Mouse (Mus musculus) neural tube, embryonic 10.5 days (tissue): Measurements from ENCODE around the gene Gkn1.

Source experiments
- DNase-seq: peaks from one replicate; pipeline ENCODE4 v3.0.0-alpha.2; 2017; ENCODE audit warnings: low spot score; ENCODE audit errors: extremely low spot score

Gkn1 gene

DNA sequence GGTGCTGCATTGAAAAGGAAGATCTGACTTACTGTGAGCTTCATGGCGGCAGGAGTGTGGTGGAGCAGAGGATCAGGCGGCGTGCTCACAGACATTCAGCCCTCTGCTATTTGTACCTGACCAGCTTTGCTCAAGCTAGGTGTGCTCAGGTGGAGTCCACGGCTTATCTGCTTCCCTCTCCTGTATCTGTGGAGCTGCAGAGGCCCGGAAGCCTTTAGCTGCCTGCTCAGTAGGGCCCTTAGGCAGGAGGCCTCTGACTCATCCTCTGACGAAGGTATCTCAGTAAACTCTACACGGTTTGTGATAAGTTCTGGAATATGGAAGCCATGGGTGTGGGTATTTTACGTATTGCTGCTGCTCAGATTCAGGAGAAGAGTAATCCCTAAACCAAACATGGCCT is at the start of gene Gkn1:
Gkn1 (minus strand) TSS at position 114 of the 400 bp plus-strand sequence.
- DNase-seq: no peak

DNA sequence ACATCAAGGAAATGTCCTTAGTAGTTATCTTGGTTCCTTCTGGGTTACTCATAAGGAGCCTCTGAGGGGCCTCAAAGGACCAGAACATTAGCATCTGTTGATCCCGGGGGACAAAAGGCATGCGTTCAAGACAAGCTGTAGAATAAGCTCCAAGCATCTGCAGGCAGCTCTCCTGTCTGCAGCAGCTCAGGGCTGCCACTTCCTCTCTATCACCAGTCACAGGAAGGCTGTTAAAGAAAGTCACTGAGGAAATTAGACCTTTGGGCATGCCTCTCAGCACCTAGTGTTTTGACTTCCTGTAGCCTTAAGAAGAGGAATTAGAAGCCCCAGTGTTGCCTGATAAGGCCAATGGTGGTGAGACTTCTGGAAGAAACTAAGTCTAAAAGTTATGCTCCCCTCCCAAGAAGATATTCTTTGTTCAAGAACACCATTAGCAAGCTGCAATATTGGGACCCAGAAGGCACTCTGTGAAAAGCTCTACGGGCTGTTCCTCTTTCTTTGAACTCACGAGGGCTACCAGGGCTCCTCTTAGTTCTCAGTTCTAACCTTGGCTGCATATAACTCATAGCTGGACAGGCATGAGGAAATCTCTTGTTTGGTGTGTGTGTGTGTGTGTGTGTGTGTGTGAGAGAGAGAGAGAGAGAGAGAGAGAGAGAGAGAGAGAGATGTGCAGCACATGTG is 49.3 kb upstream of the Gkn1 start:
- no peak for DNase-seq

DNA sequence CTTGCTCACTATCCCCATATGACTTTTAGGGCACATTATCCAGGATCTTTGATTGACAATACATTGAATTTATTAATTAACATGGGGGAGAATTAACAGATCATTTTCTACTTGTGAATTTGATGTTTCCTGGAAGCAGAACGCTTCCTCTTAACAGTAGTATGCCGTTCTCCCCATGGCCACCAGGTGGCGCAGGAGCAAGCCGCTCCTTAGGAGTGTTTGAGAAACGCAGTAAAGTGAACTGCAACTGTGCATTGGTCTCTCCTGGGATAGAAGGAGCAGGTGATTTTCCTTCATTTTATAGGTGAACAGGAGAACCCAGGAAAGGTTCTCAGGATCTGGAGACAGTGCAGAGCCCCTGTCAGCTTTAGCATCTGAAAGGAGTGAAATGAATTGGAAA is 48.4 kb upstream of the Gkn1 start:
- DNase-seq: peak; percentile 82

GRCm38 (mm10) chr6:87394783-87395182 is 44.0 kb upstream of the Gkn1 start:
- no peak for DNase-seq

GRCm38 (mm10) chr6:87393466-87394205 is 42.9 kb upstream of the Gkn1 start:
- no peak for DNase-seq

DNA sequence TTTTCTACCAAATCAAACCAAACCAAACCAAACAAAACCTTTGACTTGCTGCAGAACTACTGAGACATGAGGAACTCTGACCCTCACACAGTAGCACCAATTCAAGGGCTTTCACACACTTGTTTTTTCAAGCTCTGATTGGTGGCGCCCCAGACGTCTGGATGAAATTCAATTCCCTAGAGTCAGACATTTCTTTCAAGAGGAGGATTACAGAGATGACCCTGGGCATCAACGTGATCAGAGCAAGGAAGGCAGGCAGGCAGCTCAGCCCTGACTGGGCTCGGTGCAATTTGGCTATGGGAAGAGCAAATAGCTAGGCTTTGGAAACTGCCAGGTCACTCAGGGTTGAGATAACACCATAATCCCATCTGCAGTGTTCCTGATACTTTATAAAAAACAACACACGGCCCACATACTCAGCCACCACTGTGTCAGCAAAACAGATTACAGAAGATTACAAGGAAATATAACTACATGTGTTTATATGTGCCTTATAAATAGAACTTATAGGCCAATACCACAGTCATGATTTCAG is 38.8 kb upstream of the Gkn1 start:
- no peak for DNase-seq

- DNase-seq: no peak
These were observed 38.1 kb upstream of the Gkn1 start, which contains the start of gene Gkn3 for GRCm38 (mm10) chr6:87388877-87389276. Gkn3 (minus strand) TSS chr6:87388935.

GRCm38 (mm10) chr6:87386681-87387080 is 35.9 kb upstream of the Gkn1 start:
- DNase-seq: no peak

DNA sequence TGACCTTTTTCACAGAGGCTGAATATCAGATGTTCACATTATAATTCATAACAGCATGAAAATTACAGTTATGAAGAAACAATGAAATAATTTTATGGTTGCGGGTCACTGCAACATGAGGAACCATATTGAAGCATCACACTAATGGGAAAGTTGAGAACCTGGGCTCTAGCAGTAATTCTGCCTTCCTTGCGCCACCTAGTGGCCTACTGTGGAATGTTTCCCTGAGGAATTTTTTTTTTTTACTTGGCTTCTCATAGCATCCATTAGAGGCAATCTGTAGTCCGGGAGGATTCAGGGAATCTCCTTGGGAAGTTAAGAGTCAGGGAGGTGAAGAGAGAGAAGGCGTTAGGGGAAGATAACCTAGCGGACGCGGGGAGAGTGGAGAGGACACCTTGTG is 35.5 kb upstream of the Gkn1 start:
- peak; percentile 69 for DNase-seq

DNA sequence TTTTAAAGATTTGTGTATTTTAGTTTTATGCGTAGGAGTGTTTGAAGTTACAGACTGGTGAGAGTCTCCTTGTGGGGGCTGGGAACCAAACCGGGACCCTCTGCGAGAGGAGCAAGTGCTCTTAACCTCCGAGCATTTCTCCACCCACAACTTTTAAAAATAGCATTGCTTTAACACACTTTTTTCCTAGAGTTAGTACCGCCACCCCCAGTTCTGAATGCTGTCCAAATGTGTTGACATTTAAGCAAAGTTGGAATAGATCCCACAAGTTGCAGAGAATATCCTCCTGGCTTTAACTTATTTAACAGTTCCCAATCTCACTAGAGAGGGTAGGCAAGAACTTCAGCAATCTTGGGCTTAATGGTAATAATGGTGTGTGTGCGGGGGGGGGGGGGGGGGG is 34.0 kb upstream of the Gkn1 start:
- DNase-seq: no peak

GRCm38 (mm10) chr6:87383926-87384691 is 33.4 kb upstream of the Gkn1 start:
- DNase-seq: no peak

GRCm38 (mm10) chr6:87373057-87373456 is 22.3 kb upstream of the Gkn1 start, which contains the start of gene Gkn2:
Gkn2 (plus strand) TSS chr6:87373357.
- no peak for DNase-seq

- DNase-seq: no peak
These were observed 18.5 kb upstream of the Gkn1 start for GRCm38 (mm10) chr6:87369223-87369622.

GRCm38 (mm10) chr6:87354441-87354840 is 3.7 kb upstream of the Gkn1 start:
- no peak for DNase-seq

DNA sequence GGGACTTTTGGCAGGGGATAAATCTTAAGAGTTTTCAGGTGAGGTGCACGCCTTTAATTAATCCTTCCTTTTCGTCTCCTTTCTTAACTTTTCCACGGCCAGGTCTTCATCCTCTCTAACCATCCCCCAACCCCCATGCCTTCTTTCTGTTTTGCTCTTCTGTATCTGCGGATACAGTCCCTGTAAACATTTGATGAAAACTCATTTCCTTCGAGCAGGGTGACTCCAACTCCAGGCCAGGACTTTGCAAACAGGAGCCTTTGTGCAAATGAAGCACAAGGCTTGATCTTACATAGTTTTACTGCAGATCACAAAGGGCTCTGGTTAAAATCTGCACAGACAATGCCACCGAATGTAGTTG is 14.8 kb downstream of the Gkn1 start:
- DNase-seq: no peak

DNA sequence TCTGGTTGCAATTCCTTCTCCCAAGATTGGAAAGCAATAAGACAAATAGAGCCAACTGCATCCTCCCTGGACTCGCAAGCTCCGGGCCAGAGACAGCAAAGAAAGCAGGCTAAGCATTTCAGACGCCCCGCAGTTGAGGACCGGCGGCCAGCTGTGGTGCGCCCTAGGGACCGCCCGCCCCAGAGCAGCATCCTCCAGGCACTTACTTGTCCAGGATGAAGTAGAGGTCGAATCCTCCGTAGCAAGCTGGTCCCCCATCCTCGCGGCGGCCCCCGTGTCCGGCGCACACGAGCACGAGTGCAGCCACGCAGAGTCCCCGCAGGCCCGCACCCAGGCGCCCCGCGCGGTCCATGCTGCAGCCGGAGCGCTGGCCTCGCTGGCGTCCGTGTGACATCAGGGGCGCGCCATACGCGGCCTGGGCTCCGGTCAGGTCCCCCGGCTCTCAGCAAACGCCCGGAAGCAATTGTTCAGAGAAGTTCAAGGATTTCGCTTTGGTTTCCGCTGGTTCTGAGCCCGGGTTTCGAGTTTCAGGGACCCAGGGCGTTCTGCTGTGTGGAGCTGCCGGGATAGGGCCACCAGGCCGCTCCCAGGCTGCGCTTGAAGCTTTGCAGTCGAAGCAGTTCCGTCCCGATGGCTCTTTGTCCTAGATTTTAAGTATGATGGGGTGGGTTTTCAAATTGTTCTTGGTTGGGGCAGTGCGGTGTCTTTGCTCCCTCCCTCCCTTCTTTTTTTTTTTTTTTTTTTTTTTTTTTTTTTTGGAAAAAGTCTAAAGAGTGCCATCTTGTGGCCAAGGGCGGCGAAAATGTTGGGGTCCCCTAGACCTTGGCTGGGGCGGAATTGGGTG is 15.4 kb downstream of the Gkn1 start, which contains the start of gene Antxr1:
Antxr1 (minus strand) TSS at position 731 of the 844 bp plus-strand sequence.
- DNase-seq: peak; percentile 83

- peak; percentile 52 for DNase-seq
These were observed 16.2 kb downstream of the Gkn1 start for GRCm38 (mm10) chr6:87334361-87335090.

GRCm38 (mm10) chr6:87332380-87332779 is 18.4 kb downstream of the Gkn1 start:
- no peak for DNase-seq

GRCm38 (mm10) chr6:87328265-87329173 is 22.2 kb downstream of the Gkn1 start:
- no peak for DNase-seq
